Mouse (Mus musculus): ENCODE results near the gene Pgk1. TPM values are rescaled to one million over a fixed set of nuclear protein-coding genes. Genes with fewer than 3 reads are reported as not detected.
A peak's percentile ranks its signal among the peaks of the same experiment; 100 is the strongest.

Gene Pgk1
- polyA plus RNA-seq, 1 experiment from 2014 or later, result 288 TPM

DNA sequence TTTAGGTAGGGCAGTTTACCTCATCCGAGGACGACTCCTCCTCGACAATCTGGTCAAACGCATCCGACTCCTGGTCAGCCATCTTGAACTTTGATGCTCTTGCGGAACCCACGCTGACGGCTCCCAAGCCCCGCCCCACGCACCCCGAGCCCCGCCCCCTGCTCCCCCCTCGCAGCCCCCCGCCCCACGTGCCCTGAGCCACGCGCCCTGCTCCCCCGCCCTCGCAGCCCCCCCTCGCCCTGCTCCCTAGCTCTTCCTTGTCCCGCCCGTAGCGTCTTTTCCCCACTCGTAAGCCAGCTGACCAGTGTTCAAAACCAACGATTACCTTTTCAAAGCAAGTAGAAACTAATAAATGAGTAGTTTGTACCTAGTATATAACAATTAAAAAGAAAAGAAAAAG, 34.2 kb downstream of the Pgk1 start, which contains the start of gene Taf9b:
Gene Taf9b, minus strand, starts transcription at position 101 of the 400 bp plus-strand sequence.
- Histone ChIP-seq H3K27me3 (replicated peaks) (0 out of 2 replicates have a peak, but pooled peaks cover 3% of the 10 kb centered on the region), H3K4me2 (peak within 1 kb of the TSS; percentile 53), H3K4me1 (no peaks in the 10 kb centered on the region; the same call in 1 of the 2 replicates), H3K4me3 (replicated peaks) (peak within 1 kb of the TSS; percentile 57), H3K36me3 (no peaks in the 10 kb centered on the region), H3K27ac (replicated peaks) (peak within 1 kb of the TSS; percentile 90), H3K9ac (replicated peaks) (no peak within 1 kb of the TSS), H3K9me3 (replicated peaks) (no peaks in the 10 kb centered on the region)
- no peak for ATAC-seq (ENCODE audit: low FRiP score)
- WGBS, result 92% methylated on average over 16 of the region's 25 CpGs

Other genes starting within 250 kb of the Pgk1 start
- 20.0 and 28.4 TPM in 2 replicates for gene Magt1, start 175.2 kb upstream of the Pgk1 start, polyA plus RNA-seq (2015; fragmentation: Nextera tagmentation; extraction: Ambion mirVana)
- 449 and 530 TPM in 2 replicates for gene Cox7b, start 171.4 kb upstream of the Pgk1 start, polyA plus RNA-seq (2015; fragmentation: Nextera tagmentation; extraction: Ambion mirVana)
- 9.5 and 11.8 TPM in 2 replicates for gene Atp7a, start 159.8 kb upstream of the Pgk1 start, polyA plus RNA-seq (2015; fragmentation: Nextera tagmentation; extraction: Ambion mirVana)
- 0.29 and 0.59 TPM in 2 replicates for gene Tlr13, start 43.9 kb upstream of the Pgk1 start, polyA plus RNA-seq (2015; fragmentation: Nextera tagmentation; extraction: Ambion mirVana)
- gene Taf9b, start 34.1 kb downstream of the Pgk1 start, polyA plus RNA-seq (2015; fragmentation: Nextera tagmentation; extraction: Ambion mirVana), result 19.9 and 21.4 TPM in 2 replicates
- gene Fnd3c2, start 68.3 kb downstream of the Pgk1 start, polyA plus RNA-seq (2015; fragmentation: Nextera tagmentation; extraction: Ambion mirVana), result not detected in 2 replicates